Mouse (Mus musculus): Measurements from ENCODE around the gene Gramd4.

Gene Gramd4

GRCm38 (mm10) chr15:86070368-86070767 is 12.9 kb downstream of the Gramd4 start:
- no peak for DNase-seq (ENCODE audit: low read depth, low spot score)

GRCm38 (mm10) chr15:86071166-86071565 is 13.7 kb downstream of the Gramd4 start:
- no peak for DNase-seq (ENCODE audit: low read depth, low spot score)

GRCm38 (mm10) chr15:86074171-86074937 is 16.9 kb downstream of the Gramd4 start:
- DNase-seq (ENCODE audit: low read depth, low spot score) = no peak

GRCm38 (mm10) chr15:86075305-86076047 is 18.0 kb downstream of the Gramd4 start:
- no peak for DNase-seq (ENCODE audit: low read depth, low spot score)

- DNase-seq (ENCODE audit: low read depth, low spot score) = no peak
Measured at GRCm38 (mm10) chr15:86076048-86076315, 18.5 kb downstream of the Gramd4 start.

- DNase-seq (ENCODE audit: low read depth, low spot score) = no peak
Measured at GRCm38 (mm10) chr15:86076378-86076777, 18.9 kb downstream of the Gramd4 start.

- DNase-seq (ENCODE audit: low read depth, low spot score) = no peak
Measured at GRCm38 (mm10) chr15:86077934-86078333, 20.4 kb downstream of the Gramd4 start.

GRCm38 (mm10) chr15:86078481-86079216 is 21.2 kb downstream of the Gramd4 start:
- DNase-seq (ENCODE audit: low read depth, low spot score) = no peak

- no peak for DNase-seq (ENCODE audit: low read depth, low spot score)
Measured at GRCm38 (mm10) chr15:86079467-86079866, 22.0 kb downstream of the Gramd4 start.

GRCm38 (mm10) chr15:86079876-86080275 is 22.4 kb downstream of the Gramd4 start:
- no peak for DNase-seq (ENCODE audit: low read depth, low spot score)

GRCm38 (mm10) chr15:86080408-86080807 is 22.9 kb downstream of the Gramd4 start:
- DNase-seq (ENCODE audit: low read depth, low spot score) = no peak

- peak; percentile 35 for DNase-seq (ENCODE audit: low read depth, low spot score)
Measured at GRCm38 (mm10) chr15:86081654-86082053, 24.2 kb downstream of the Gramd4 start.

GRCm38 (mm10) chr15:86082551-86082961 is 25.1 kb downstream of the Gramd4 start:
- no peak for DNase-seq (ENCODE audit: low read depth, low spot score)

- no peak for DNase-seq (ENCODE audit: low read depth, low spot score)
Measured at GRCm38 (mm10) chr15:86083261-86083741, 25.8 kb downstream of the Gramd4 start.

GRCm38 (mm10) chr15:86085301-86086225 is 28.1 kb downstream of the Gramd4 start:
- DNase-seq (ENCODE audit: low read depth, low spot score) = peak; percentile 53

- DNase-seq (ENCODE audit: low read depth, low spot score) = no peak
Measured at GRCm38 (mm10) chr15:86086291-86086706, 28.8 kb downstream of the Gramd4 start.

- no peak for DNase-seq (ENCODE audit: low read depth, low spot score)
Measured at GRCm38 (mm10) chr15:86087591-86088149, 30.2 kb downstream of the Gramd4 start.

GRCm38 (mm10) chr15:86088266-86088790 is 30.8 kb downstream of the Gramd4 start:
- no peak for DNase-seq (ENCODE audit: low read depth, low spot score)

GRCm38 (mm10) chr15:86089091-86089744 is 31.7 kb downstream of the Gramd4 start:
- no peak for DNase-seq (ENCODE audit: low read depth, low spot score)

- no peak for DNase-seq (ENCODE audit: low read depth, low spot score)
Measured at GRCm38 (mm10) chr15:86089991-86090529, 32.6 kb downstream of the Gramd4 start.
